Mouse (Mus musculus): ENCODE data around the gene 4930539E08Rik. TPM values are rescaled to one million over a fixed set of nuclear protein-coding genes. Genes with fewer than 3 reads are reported as not detected.

4930539E08Rik gene
- polyA plus RNA-seq, 1 experiment from 2014 or later = 1.8 TPM

- WGBS = 65% methylated on average over 4 of the region's 4 CpGs
- Histone ChIP-seq H3K36me3 (ENCODE audit: control insufficient read depth, insufficient read depth) (no peaks in the 10 kb centered on the region), H3K27me3 (replicated peaks; ENCODE audit: control insufficient read depth, insufficient read depth, low read length) (no peaks in the 10 kb centered on the region), H3K27ac (ENCODE audit: low read length) (no peak overlapping the region), H3K9ac (replicated peaks; ENCODE audit: low read depth, low read length) (no peak overlapping the region), H3K4me3 (replicated peaks; ENCODE audit: low read length) (no peak overlapping the region), H3K4me1 (replicated peaks; ENCODE audit: control insufficient read depth, insufficient read depth, low read length) (peaks cover 6% of the 10 kb centered on the region), H3K9me3 (ENCODE audit: control insufficient read depth, low read length) (no peaks in the 10 kb centered on the region), H3K4me2 (ENCODE audit: low read length) (no peak overlapping the region)
- ATAC-seq = no peak
Measured at GRCm38 (mm10) chr17:28901559-28901958, 13.6 kb downstream of the 4930539E08Rik start.

- no peak for ATAC-seq
Measured at GRCm38 (mm10) chr17:28899427-28899826, 15.7 kb downstream of the 4930539E08Rik start.

GRCm38 (mm10) chr17:28898249-28898648, 16.9 kb downstream of the 4930539E08Rik start:
- H3K4me2 ChIP-seq (ENCODE audit: low read length) = no peak overlapping the region
- H3K27ac ChIP-seq (ENCODE audit: low read length) = no peak overlapping the region
- H3K27me3 ChIP-seq (replicated peaks; ENCODE audit: control insufficient read depth, insufficient read depth, low read length) = no peaks in the 10 kb centered on the region
- H3K4me1 ChIP-seq (replicated peaks; ENCODE audit: control insufficient read depth, insufficient read depth, low read length) = no peaks in the 10 kb centered on the region
- H3K9ac ChIP-seq (replicated peaks; ENCODE audit: low read depth, low read length) = no peak overlapping the region
- ATAC-seq = no peak
- WGBS = 78% methylated on average over 5 of the region's 5 CpGs
- H3K9me3 ChIP-seq (ENCODE audit: control insufficient read depth, low read length) = no peaks in the 10 kb centered on the region
- no peaks in the 10 kb centered on the region for H3K36me3 ChIP-seq (ENCODE audit: control insufficient read depth, insufficient read depth)
- H3K4me3 ChIP-seq (replicated peaks; ENCODE audit: low read length) = no peak overlapping the region

More at GRCm38 (mm10) chr17:28899427-28899826, 15.7 kb downstream of the 4930539E08Rik start:
- no peaks in the 10 kb centered on the region for H3K36me3 ChIP-seq (ENCODE audit: control insufficient read depth, insufficient read depth)
- no peak overlapping the region for H3K9ac ChIP-seq (replicated peaks; ENCODE audit: low read depth, low read length)
- no peak overlapping the region for H3K4me3 ChIP-seq (replicated peaks; ENCODE audit: low read length)
- no peaks in the 10 kb centered on the region for H3K27me3 ChIP-seq (replicated peaks; ENCODE audit: control insufficient read depth, insufficient read depth, low read length)
- H3K9me3 ChIP-seq (ENCODE audit: control insufficient read depth, low read length) = no peaks in the 10 kb centered on the region
- H3K4me1 ChIP-seq (replicated peaks; ENCODE audit: control insufficient read depth, insufficient read depth, low read length) = no peaks in the 10 kb centered on the region
- H3K4me2 ChIP-seq (ENCODE audit: low read length) = no peak overlapping the region
- no peak overlapping the region for H3K27ac ChIP-seq (ENCODE audit: low read length)
- WGBS = 82% methylated on average over 19 of the region's 19 CpGs

GRCm38 (mm10) chr17:28897817-28898216, 17.3 kb downstream of the 4930539E08Rik start:
- Histone ChIP-seq H3K4me3 (replicated peaks; ENCODE audit: low read length) (no peak overlapping the region), H3K4me2 (ENCODE audit: low read length) (no peak overlapping the region), H3K36me3 (ENCODE audit: control insufficient read depth, insufficient read depth) (no peaks in the 10 kb centered on the region), H3K27me3 (replicated peaks; ENCODE audit: control insufficient read depth, insufficient read depth, low read length) (no peaks in the 10 kb centered on the region), H3K27ac (ENCODE audit: low read length) (no peak overlapping the region), H3K9ac (replicated peaks; ENCODE audit: low read depth, low read length) (no peak overlapping the region), H3K9me3 (ENCODE audit: control insufficient read depth, low read length) (no peaks in the 10 kb centered on the region), H3K4me1 (replicated peaks; ENCODE audit: control insufficient read depth, insufficient read depth, low read length) (no peaks in the 10 kb centered on the region)
- 90% methylated on average over 5 of the region's 5 CpGs for WGBS
- ATAC-seq = no peak

- Histone ChIP-seq H3K4me2 (ENCODE audit: low read length) (no peak overlapping the region), H3K9ac (replicated peaks; ENCODE audit: low read depth, low read length) (no peak overlapping the region), H3K27ac (ENCODE audit: low read length) (no peak overlapping the region), H3K27me3 (replicated peaks; ENCODE audit: control insufficient read depth, insufficient read depth, low read length) (no peaks in the 10 kb centered on the region), H3K36me3 (ENCODE audit: control insufficient read depth, insufficient read depth) (no peaks in the 10 kb centered on the region), H3K4me3 (replicated peaks; ENCODE audit: low read length) (no peak overlapping the region), H3K4me1 (replicated peaks; ENCODE audit: control insufficient read depth, insufficient read depth, low read length) (no peaks in the 10 kb centered on the region), H3K9me3 (ENCODE audit: control insufficient read depth, low read length) (no peaks in the 10 kb centered on the region)
- no peak for ATAC-seq
- 91% methylated on average over 11 of the region's 11 CpGs for WGBS
Measured at GRCm38 (mm10) chr17:28896095-28896780, 18.9 kb downstream of the 4930539E08Rik start.

GRCm38 (mm10) chr17:28895217-28895875, 19.8 kb downstream of the 4930539E08Rik start:
- ATAC-seq = no peak
- H3K9ac ChIP-seq (replicated peaks; ENCODE audit: low read depth, low read length) = no peak overlapping the region
- no peak overlapping the region for H3K27ac ChIP-seq (ENCODE audit: low read length)
- H3K36me3 ChIP-seq (ENCODE audit: control insufficient read depth, insufficient read depth) = no peaks in the 10 kb centered on the region
- H3K27me3 ChIP-seq (replicated peaks; ENCODE audit: control insufficient read depth, insufficient read depth, low read length) = no peaks in the 10 kb centered on the region
- no peak overlapping the region for H3K4me2 ChIP-seq (ENCODE audit: low read length)
- 93% methylated on average over 21 of the region's 21 CpGs for WGBS
- no peak overlapping the region for H3K4me3 ChIP-seq (replicated peaks; ENCODE audit: low read length)
- H3K4me1 ChIP-seq (replicated peaks; ENCODE audit: control insufficient read depth, insufficient read depth, low read length) = no peaks in the 10 kb centered on the region
- H3K9me3 ChIP-seq (ENCODE audit: control insufficient read depth, low read length) = no peaks in the 10 kb centered on the region

- WGBS = 90% methylated on average over 11 of the region's 11 CpGs
- no peaks in the 10 kb centered on the region for H3K36me3 ChIP-seq (ENCODE audit: control insufficient read depth, insufficient read depth)
- no peak overlapping the region for H3K4me3 ChIP-seq (replicated peaks; ENCODE audit: low read length)
- no peaks in the 10 kb centered on the region for H3K27me3 ChIP-seq (replicated peaks; ENCODE audit: control insufficient read depth, insufficient read depth, low read length)
- H3K9ac ChIP-seq (replicated peaks; ENCODE audit: low read depth, low read length) = no peak overlapping the region
- no peak overlapping the region for H3K4me2 ChIP-seq (ENCODE audit: low read length)
- H3K4me1 ChIP-seq (replicated peaks; ENCODE audit: control insufficient read depth, insufficient read depth, low read length) = no peaks in the 10 kb centered on the region
- no peak for ATAC-seq
- no peak overlapping the region for H3K27ac ChIP-seq (ENCODE audit: low read length)
- no peaks in the 10 kb centered on the region for H3K9me3 ChIP-seq (ENCODE audit: control insufficient read depth, low read length)
Measured at GRCm38 (mm10) chr17:28894050-28894767, 20.9 kb downstream of the 4930539E08Rik start.

- H3K27ac ChIP-seq (ENCODE audit: low read length) = no peak overlapping the region
- H3K36me3 ChIP-seq (ENCODE audit: control insufficient read depth, insufficient read depth) = no peaks in the 10 kb centered on the region
- WGBS = 80% methylated on average over 8 of the region's 8 CpGs
- H3K9ac ChIP-seq (replicated peaks; ENCODE audit: low read depth, low read length) = no peak overlapping the region
- peaks cover 8% of the 10 kb centered on the region for H3K9me3 ChIP-seq (ENCODE audit: control insufficient read depth, low read length)
- H3K4me1 ChIP-seq (replicated peaks; ENCODE audit: control insufficient read depth, insufficient read depth, low read length) = no peaks in the 10 kb centered on the region
- H3K4me2 ChIP-seq (ENCODE audit: low read length) = no peak overlapping the region
- no peak for ATAC-seq
- H3K27me3 ChIP-seq (replicated peaks; ENCODE audit: control insufficient read depth, insufficient read depth, low read length) = no peaks in the 10 kb centered on the region
- no peak overlapping the region for H3K4me3 ChIP-seq (replicated peaks; ENCODE audit: low read length)
Measured at GRCm38 (mm10) chr17:28886266-28886665, 28.9 kb downstream of the 4930539E08Rik start.

GRCm38 (mm10) chr17:28885231-28885630, 29.9 kb downstream of the 4930539E08Rik start:
- Histone ChIP-seq H3K4me1 (replicated peaks; ENCODE audit: control insufficient read depth, insufficient read depth, low read length) (no peaks in the 10 kb centered on the region; the same call in 1 of the 2 replicates), H3K4me3 (replicated peaks; ENCODE audit: low read length) (no peak overlapping the region), H3K4me2 (ENCODE audit: low read length) (no peak overlapping the region), H3K9me3 (ENCODE audit: control insufficient read depth, low read length) (peaks cover 8% of the 10 kb centered on the region), H3K36me3 (ENCODE audit: control insufficient read depth, insufficient read depth) (no peaks in the 10 kb centered on the region), H3K27me3 (replicated peaks; ENCODE audit: control insufficient read depth, insufficient read depth, low read length) (no peaks in the 10 kb centered on the region), H3K9ac (replicated peaks; ENCODE audit: low read depth, low read length) (no peak overlapping the region), H3K27ac (ENCODE audit: low read length) (no peak overlapping the region)
- no peak for ATAC-seq
- WGBS = 88% methylated on average over 8 of the region's 8 CpGs

Data from forebrain, embryonic 16.5 days (tissue).